Mouse (Mus musculus): ENCODE results near the gene Vmn2r93. TPM values are rescaled to one million over a fixed set of nuclear protein-coding genes. Genes with fewer than 3 reads are reported as not detected.

Vmn2r93 gene
- polyA plus RNA-seq (2017; shearing (Covaris generic)), result under 1 TPM in 1 of 2 experiments, not detected in 1; 0.05 TPM

DNA sequence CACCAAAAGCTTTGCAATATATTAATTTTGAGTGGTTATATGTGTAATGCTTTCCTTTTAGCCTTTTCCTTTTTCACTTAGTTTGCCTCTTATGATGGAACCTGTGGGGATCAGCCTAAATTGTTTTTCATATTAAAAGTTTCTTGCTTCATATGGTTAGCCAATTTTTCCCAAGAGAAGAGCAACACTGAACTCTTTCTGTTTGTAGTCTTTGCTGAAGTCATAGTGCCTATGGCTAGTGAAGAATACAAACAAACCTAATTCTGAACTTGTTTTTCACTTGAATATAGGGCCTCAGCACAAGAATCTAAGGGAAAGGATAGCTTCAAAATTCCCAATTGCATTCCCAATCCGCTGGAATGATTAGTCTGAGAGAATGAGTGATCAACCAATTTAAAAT lies at the start of gene Vmn2r93:
Gene Vmn2r93, plus strand, starts transcription at position 301 of the 400 bp plus-strand sequence.
- no peak for ATAC-seq

GRCm38 (mm10) chr17:18277656-18278055 lies 20.2 kb upstream of the Vmn2r93 start, which contains the start of gene Vmn2r94:
Gene Vmn2r94 (minus strand): TSS chr17:18277756.
- ATAC-seq, result no peak

DNA sequence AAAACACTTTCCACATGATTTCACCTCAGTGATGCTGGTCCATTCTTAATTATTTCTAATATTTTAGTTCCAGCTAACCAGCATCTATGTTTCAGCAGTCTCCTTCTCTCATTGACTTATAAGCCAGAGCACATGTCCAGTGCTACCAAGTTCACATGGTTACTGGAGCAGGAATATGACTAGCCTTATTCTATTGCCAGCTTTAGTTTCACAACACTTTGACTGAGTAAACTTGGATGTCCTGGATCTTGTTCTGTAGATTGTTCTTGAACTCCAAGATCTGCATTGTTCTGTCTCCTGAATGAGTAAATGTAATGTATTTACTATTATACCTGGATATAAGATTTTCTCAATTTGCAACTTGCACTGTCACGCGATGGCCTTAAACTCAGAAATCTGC lies 25.1 kb downstream of the Vmn2r93 start:
- no peak for ATAC-seq

- no peak for ATAC-seq
Measured at GRCm38 (mm10) chr17:18360007-18360406, 62.1 kb downstream of the Vmn2r93 start.

- ATAC-seq, result no peak
Measured at GRCm38 (mm10) chr17:18360602-18361001, 62.7 kb downstream of the Vmn2r93 start.

Other genes with a start within 250 kb of the Vmn2r93 start
- not detected for gene Vmn2r124, start 248.7 kb upstream of the Vmn2r93 start, polyA plus RNA-seq (2017; shearing (Covaris generic))
- gene Vmn2r91, start 213.1 kb upstream of the Vmn2r93 start, polyA plus RNA-seq (2017; shearing (Covaris generic)), result not detected
- under 1 TPM in 1 of 2 experiments, not detected in 1; 0.09 TPM for gene Vmn2r92, start 146.2 kb upstream of the Vmn2r93 start, polyA plus RNA-seq (2017; shearing (Covaris generic))
- not detected for gene Vmn2r94, start 20.3 kb upstream of the Vmn2r93 start, polyA plus RNA-seq (2017; shearing (Covaris generic))
- under 1 TPM in 1 of 2 experiments, not detected in 1; 0.05 TPM for gene Vmn2r95, start 126.0 kb downstream of the Vmn2r93 start, polyA plus RNA-seq (2017; shearing (Covaris generic))